Mouse (Mus musculus) forebrain, postnatal 0 days (tissue): ENCODE data around the gene Ift122. TPM values are rescaled to one million over a fixed set of nuclear protein-coding genes. Genes with fewer than 3 reads are reported as not detected.
A peak's percentile ranks its signal among the peaks of the same experiment; 100 is the strongest.

Experiments
- ATAC-seq: fragments of 200-750 bp; cut with Nextera tagmentation; 2 replicates; pipeline ENCODE4 v1.8.0; 2017; ENCODE audit warnings: mild to moderate bottlenecking, moderate library complexity
- DNase-seq: peaks from one replicate; pipeline ENCODE4 v3.0.0-alpha.2; 2015
- H3K27ac ChIP-seq: fragments of 300-500 bp; sonication (generic); 2 replicates; pipeline ENCODE4 v1.5.1; 2014; ENCODE audit warnings: low read depth, mild to moderate bottlenecking, antibody characterized with exemption, low read length, moderate library complexity, mixed read lengths
- H3K27me3 ChIP-seq: fragments of 300-500 bp; sonication (generic); 2 replicates; pipeline ENCODE4 v1.6.1; 2014; ENCODE audit warnings: mild to moderate bottlenecking, low read length, mixed read lengths; ENCODE audit not compliant: insufficient read depth
- H3K36me3 ChIP-seq: fragments of 300-500 bp; sonication (generic); 2 replicates; pipeline ENCODE4 v1.6.1; 2014; ENCODE audit warnings: mild to moderate bottlenecking, moderate library complexity; ENCODE audit not compliant: insufficient read depth
- H3K4me1 ChIP-seq: fragments of 300-500 bp; sonication (generic); 2 replicates; pipeline ENCODE4 v1.6.1; 2014; ENCODE audit warnings: antibody characterized with exemption; ENCODE audit not compliant: insufficient read depth
- H3K4me2 ChIP-seq: fragments of 300-500 bp; sonication (generic); 2 replicates; pipeline ENCODE4 v1.6.1; 2014; ENCODE audit warnings: low read depth, mild to moderate bottlenecking, moderate library complexity
- H3K4me3 ChIP-seq: fragments of 300-500 bp; sonication (generic); 2 replicates; pipeline ENCODE4 v1.5.1; 2014; ENCODE audit warnings: low read depth, low read length, mixed read lengths
- H3K9ac ChIP-seq: fragments of 300-500 bp; sonication (generic); 2 replicates; pipeline ENCODE4 v1.6.1; 2014; ENCODE audit warnings: mild to moderate bottlenecking
- H3K9me3 ChIP-seq: fragments of 300-500 bp; sonication (generic); 2 replicates; pipeline ENCODE4 v1.6.1; 2016; ENCODE audit warnings: low read length
- CTCF ChIP-seq: sonication (generic); IDR thresholded peaks from 2 replicates; pipeline ENCODE4 v1.5.1; 2016; ENCODE audit warnings: antibody characterized with exemption, control low read depth, low read depth
- WGBS: fragments of 180-500 bp; shearing (Covaris S2); extraction: QIAGEN DNeasy Blood & Tissue Kit; methylation state at CpG from one replicate; pipeline ENCODE4 v1.1.7; 2014; 5-methylcytosine and 5-hydroxymethylcytosine counted together
- polyA plus RNA-seq: library from polyadenylated mRNA; unstranded; fragments of >200 nt; fragmentation: Nextera tagmentation; extraction: Ambion mirVana; gene quantifications from 2 replicates; pipeline ENCODE4 v1.2.1, GENCODE M21; 2015
- total RNA-seq: library from RNA; depleted of rRNA; stranded (reverse); fragments of >200 nt; gene quantifications from 2 replicates; pipeline ENCODE4 v1.2.3, GENCODE M21; 2014

Ift122 gene
- total and polyA plus RNA-seq, 2 experiments from 2014 or later: 25.6 to 32.6 TPM

GRCm38 (mm10) chr6:115846640-115847411, 6.4 kb upstream of the Ift122 start:
- WGBS: 40% methylated on average over 8 of the region's 8 CpGs
- peaks cover 19% of the 10 kb centered on the region for H3K36me3 ChIP-seq

GRCm38 (mm10) chr6:115848598-115849304, 4.5 kb upstream of the Ift122 start:
- ATAC-seq: no peak
- no peak for TF ChIP-seq CTCF
- Histone ChIP-seq H3K4me3 (no peak overlapping the region), H3K27me3 (no peaks in the 10 kb centered on the region), H3K27ac (0 out of 2 replicates have a peak overlapping the region, but pooled peaks have one; percentile 29), H3K9me3 (no peaks in the 10 kb centered on the region), H3K9ac (no peak overlapping the region), H3K4me2 (no peak overlapping the region; the same call in 1 of the 2 replicates), H3K36me3 (peaks cover 17% of the 10 kb centered on the region), H3K4me1 (peaks cover 10% of the 10 kb centered on the region; the same call in 1 of the 2 replicates)
- 90% methylated on average over 10 of the region's 10 CpGs for WGBS
- no peak for DNase-seq

More at GRCm38 (mm10) chr6:115846640-115847411, 6.4 kb upstream of the Ift122 start:
- DNase-seq: peak; percentile 64
- Histone ChIP-seq H3K9me3 (no peaks in the 10 kb centered on the region), H3K4me1 (0 out of 2 replicates have a peak, but pooled peaks cover under 1% of the 10 kb centered on the region), H3K4me3 (no peak overlapping the region), H3K27ac (peak overlapping the region; percentile 47; the same call in 1 of the 2 replicates), H3K27me3 (no peaks in the 10 kb centered on the region), H3K4me2 (no peak overlapping the region), H3K9ac (no peak overlapping the region)
- peak; percentile 72 for ATAC-seq
- peak; percentile 75 for TF ChIP-seq CTCF

GRCm38 (mm10) chr6:115852446-115853090, 702 bp upstream of the Ift122 start:
- WGBS: 5% methylated on average over 20 of the region's 20 CpGs
- TF ChIP-seq CTCF: no peak
- H3K27ac ChIP-seq: peak overlapping the region; percentile 82
- no peaks in the 10 kb centered on the region for H3K9me3 ChIP-seq
- peak overlapping the region; percentile 79 for H3K4me2 ChIP-seq
- H3K9ac ChIP-seq: peak overlapping the region; percentile 56
- H3K4me3 ChIP-seq: peak overlapping the region; percentile 62
- no peaks in the 10 kb centered on the region for H3K27me3 ChIP-seq
- DNase-seq (no peak), ATAC-seq (no peak)
- H3K4me1 ChIP-seq: peaks cover 10% of the 10 kb centered on the region; the same call in 1 of the 2 replicates
- H3K36me3 ChIP-seq: peaks cover 9% of the 10 kb centered on the region; the same call in 1 of the 2 replicates

- ATAC-seq: no peak
- Histone ChIP-seq H3K27me3 (no peaks in the 10 kb centered on the region), H3K4me2 (peak overlapping the region; percentile 53), H3K4me1 (peaks cover 10% of the 10 kb centered on the region; the same call in 1 of the 2 replicates), H3K9ac (peak overlapping the region; percentile 57), H3K9me3 (no peaks in the 10 kb centered on the region), H3K4me3 (peak overlapping the region; percentile 62), H3K36me3 (peaks cover 6% of the 10 kb centered on the region; the same call in 1 of the 2 replicates), H3K27ac (peak overlapping the region; percentile 89)
- no peak for DNase-seq
- WGBS: 34% methylated on average over 7 of the region's 7 CpGs
- no peak for TF ChIP-seq CTCF
These were observed 715 bp downstream of the Ift122 start for GRCm38 (mm10) chr6:115853985-115854384.

GRCm38 (mm10) chr6:115854432-115854831, 1.2 kb downstream of the Ift122 start:
- peak; percentile 60 for TF ChIP-seq CTCF
- Histone ChIP-seq H3K9me3 (no peaks in the 10 kb centered on the region), H3K27ac (no peak overlapping the region), H3K4me3 (no peak overlapping the region), H3K9ac (no peak overlapping the region), H3K4me2 (no peak overlapping the region), H3K36me3 (0 out of 2 replicates have a peak, but pooled peaks cover 2% of the 10 kb centered on the region), H3K27me3 (no peaks in the 10 kb centered on the region), H3K4me1 (peaks cover 10% of the 10 kb centered on the region; the same call in 1 of the 2 replicates)
- 63% methylated on average over 2 of the region's 2 CpGs for WGBS
- DNase-seq (no peak), ATAC-seq (no peak)

GRCm38 (mm10) chr6:115855733-115856360, 2.6 kb downstream of the Ift122 start:
- WGBS: 54% methylated on average over 3 of the region's 3 CpGs
- Histone ChIP-seq H3K36me3 (no peaks in the 10 kb centered on the region), H3K9ac (no peak overlapping the region), H3K9me3 (no peaks in the 10 kb centered on the region), H3K4me3 (no peak overlapping the region), H3K27ac (no peak overlapping the region), H3K4me1 (peaks cover 10% of the 10 kb centered on the region; the same call in 1 of the 2 replicates), H3K4me2 (no peak overlapping the region), H3K27me3 (no peaks in the 10 kb centered on the region)
- no peak for TF ChIP-seq CTCF
- DNase-seq (peak; percentile 24), ATAC-seq (no peak)
